Mouse (Mus musculus): ENCODE measurements around the gene Nr1d1.

- TF ChIP-seq POLR2A (IDR thresholded peaks at IDR 0.05; ENCODE audit: insufficient read depth, low read depth, low read length) (0 out of 2 replicates have a peak, but pooled peaks have one; percentile 22), CTCF (IDR thresholded peaks at IDR 0.05) (no peak), EP300 (IDR thresholded peaks at IDR 0.05; ENCODE audit: insufficient read depth, low read depth, low read length) (no peak)
Observed at GRCm38 (mm10) chr11:98743655-98744345, 31.3 kb downstream of the Nr1d1 start.

Measured in heart, adult 2 months (tissue).